Mouse (Mus musculus) myocyte (in vitro differentiated cells): ENCODE results near the gene Prkca. TPM values are rescaled to one million over a fixed set of nuclear protein-coding genes. Genes with fewer than 3 reads are reported as not detected.
A peak's percentile ranks its signal among the peaks of the same experiment; 100 is the strongest.

Source experiments
- H3K27me3 ChIP-seq: one replicate; pipeline ENCODE4 v1.6.1; 2011; ENCODE audit not compliant: control insufficient read depth, insufficient read depth, insufficient read length
- H3K36me3 ChIP-seq: one replicate; pipeline ENCODE4 v1.6.1; 2011; ENCODE audit not compliant: control insufficient read depth, insufficient read depth
- H3K4me2 ChIP-seq: one replicate; pipeline ENCODE4 v1.6.1; 2011; ENCODE audit warnings: low read depth, control low read depth
- H3K4me3 ChIP-seq: one replicate; pipeline ENCODE4 v1.5.1; 2011; ENCODE audit warnings: mild to moderate bottlenecking, control low read depth, moderate library complexity
- H3K79me2 ChIP-seq: one replicate; pipeline ENCODE4 v1.6.1; 2011; ENCODE audit not compliant: control insufficient read depth, insufficient read depth
- H3ac ChIP-seq: one replicate; pipeline ENCODE4 v1.6.1; 2011; ENCODE audit not compliant: control insufficient read depth, insufficient read length
- CEBPB ChIP-seq: IDR thresholded peaks from 2 replicates; pipeline ENCODE4 v1.6.1; 2011; ENCODE audit warnings: mild to moderate bottlenecking, moderate library complexity; ENCODE audit not compliant: poor library complexity, insufficient read depth, severe bottlenecking
- E2F4 ChIP-seq: IDR thresholded peaks from one replicate; pipeline ENCODE4 v1.6.1; 2011; ENCODE audit warnings: mild to moderate bottlenecking, control low read depth, moderate library complexity; ENCODE audit not compliant: insufficient read depth
- MAX ChIP-seq: IDR thresholded peaks from one replicate; pipeline ENCODE4 v1.6.1; 2011; ENCODE audit warnings: low read depth, mild to moderate bottlenecking, control low read depth
- MYOD1 ChIP-seq, 3 experiments: IDR thresholded peaks; one replicate each; pipeline ENCODE4 v1.6.1; 2011; ENCODE audit warnings: control low read depth in 2 of 3, low read depth in 2 of 3, mild to moderate bottlenecking in 2 of 3, moderate library complexity in 1 of 3; ENCODE audit not compliant: insufficient read length in 2 of 3, control insufficient read depth in 1 of 3
- MYOG ChIP-seq, 3 experiments: IDR thresholded peaks; one replicate each; pipeline ENCODE4 v1.6.1; 2011; ENCODE audit warnings: control low read depth in 2 of 3, low read depth in 2 of 3, mild to moderate bottlenecking in 2 of 3; ENCODE audit not compliant: insufficient read length in 2 of 3, control insufficient read depth in 1 of 3, insufficient read depth in 1 of 3
- POLR2A ChIP-seq: IDR thresholded peaks from one replicate; pipeline ENCODE4 v1.6.1; 2011; ENCODE audit warnings: low read depth, mild to moderate bottlenecking, control low read depth, moderate library complexity; ENCODE audit not compliant: insufficient read length
- POLR2AphosphoS2 ChIP-seq: IDR thresholded peaks from one replicate; pipeline ENCODE4 v1.6.1; 2011; ENCODE audit warnings: low read depth, control low read depth; ENCODE audit not compliant: insufficient read length
- REST ChIP-seq: IDR thresholded peaks from one replicate; pipeline ENCODE4 v1.6.1; 2011; ENCODE audit warnings: mild to moderate bottlenecking, control low read depth, moderate library complexity; ENCODE audit not compliant: insufficient read depth, insufficient read length
- SRF ChIP-seq: IDR thresholded peaks from one replicate; pipeline ENCODE4 v1.6.1; 2011; ENCODE audit warnings: low read depth; ENCODE audit not compliant: control insufficient read depth, insufficient read length
- TCF12 ChIP-seq: IDR thresholded peaks from one replicate; pipeline ENCODE4 v1.6.1; 2011; ENCODE audit warnings: mild to moderate bottlenecking, control low read depth; ENCODE audit not compliant: poor library complexity, insufficient read depth, severe bottlenecking
- TCF3 ChIP-seq: IDR thresholded peaks from one replicate; pipeline ENCODE4 v1.6.1; 2011; ENCODE audit warnings: low read depth, control low read depth; ENCODE audit not compliant: insufficient read length
- USF1 ChIP-seq: IDR thresholded peaks from one replicate; pipeline ENCODE4 v1.6.1; 2011; ENCODE audit warnings: low read depth, mild to moderate bottlenecking, control low read depth, moderate library complexity
- polyA plus RNA-seq: library from polyadenylated mRNA; unstranded; fragments of >200 nt; fragmentation: generic; extraction: Trizol; gene quantifications from one replicate; pipeline ENCODE4 v1.2.1, GENCODE M21; 2012; ENCODE audit warnings: missing spikeins

The Prkca gene
- polyA plus RNA-seq, 1 experiment = 15.3 TPM

GRCm38 (mm10) chr11:108251924-108252775 is 91.6 kb downstream of the Prkca start:
- TF ChIP-seq USF1 (peak; percentile 27), MYOG (IDR thresholded peaks at IDR 0.05; ENCODE audit: control insufficient read depth in 1 of 3, insufficient read depth in 1 of 3, insufficient read length in 2 of 3, low read depth in 2 of 3) (no peak), TCF12 (no peak), E2F4 (no peak), MYOD1 (IDR thresholded peaks at IDR 0.05; ENCODE audit: control insufficient read depth in 1 of 3, insufficient read length in 2 of 3, low read depth in 2 of 3) (no peak)
- no peak overlapping the region for H3K4me3 ChIP-seq
- peaks cover 31% of the 10 kb centered on the region for H3K79me2 ChIP-seq
- no peak overlapping the region for H3K4me2 ChIP-seq
- H3K36me3 ChIP-seq = no peaks in the 10 kb centered on the region
- H3ac ChIP-seq = no peak overlapping the region
- no peaks in the 10 kb centered on the region for H3K27me3 ChIP-seq

GRCm38 (mm10) chr11:108250829-108251637 is 92.7 kb downstream of the Prkca start:
- Histone ChIP-seq H3K36me3 (no peaks in the 10 kb centered on the region), H3K4me2 (no peak overlapping the region), H3K27me3 (no peaks in the 10 kb centered on the region), H3K4me3 (no peak overlapping the region), H3ac (no peak overlapping the region), H3K79me2 (peaks cover 25% of the 10 kb centered on the region)
- TF ChIP-seq POLR2A (no peak), SRF (no peak), CEBPB (no peak), REST (no peak), E2F4 (no peak)

GRCm38 (mm10) chr11:108250146-108250635 is 93.5 kb downstream of the Prkca start:
- Histone ChIP-seq H3K4me2 (no peak overlapping the region), H3ac (no peak overlapping the region), H3K36me3 (no peaks in the 10 kb centered on the region), H3K79me2 (peaks cover 25% of the 10 kb centered on the region), H3K27me3 (no peaks in the 10 kb centered on the region), H3K4me3 (no peak overlapping the region)
- no peak for TF ChIP-seq MYOD1 (IDR thresholded peaks at IDR 0.05; ENCODE audit: control insufficient read depth in 1 of 3, insufficient read length in 2 of 3, low read depth in 2 of 3)
- TF ChIP-seq MAX = no peak
- no peak for TF ChIP-seq TCF12
- TF ChIP-seq REST = no peak
- no peak for TF ChIP-seq TCF3
- no peak for TF ChIP-seq E2F4
- TF ChIP-seq POLR2A = no peak
- no peak for TF ChIP-seq MYOG (IDR thresholded peaks at IDR 0.05; ENCODE audit: control insufficient read depth in 1 of 3, insufficient read depth in 1 of 3, insufficient read length in 2 of 3, low read depth in 2 of 3)
- TF ChIP-seq USF1 = no peak
- TF ChIP-seq POLR2AphosphoS2 = no peak
- TF ChIP-seq CEBPB = no peak
- TF ChIP-seq SRF = no peak

GRCm38 (mm10) chr11:108249487-108249886 is 94.2 kb downstream of the Prkca start:
- no peak overlapping the region for H3K4me2 ChIP-seq
- no peaks in the 10 kb centered on the region for H3K27me3 ChIP-seq
- H3K4me3 ChIP-seq = no peak overlapping the region
- H3K79me2 ChIP-seq = peaks cover 25% of the 10 kb centered on the region
- TF ChIP-seq POLR2AphosphoS2 (no peak), CEBPB (no peak)
- no peak overlapping the region for H3ac ChIP-seq
- H3K36me3 ChIP-seq = no peaks in the 10 kb centered on the region

- H3K79me2 ChIP-seq = peaks cover 25% of the 10 kb centered on the region
- H3K27me3 ChIP-seq = no peaks in the 10 kb centered on the region
- TF ChIP-seq POLR2A = no peak
- TF ChIP-seq MAX = no peak
- no peak for TF ChIP-seq TCF12
- no peak for TF ChIP-seq MYOG (IDR thresholded peaks at IDR 0.05; ENCODE audit: control insufficient read depth in 1 of 3, insufficient read depth in 1 of 3, insufficient read length in 2 of 3, low read depth in 2 of 3)
- no peak for TF ChIP-seq USF1
- TF ChIP-seq TCF3 = no peak
- TF ChIP-seq POLR2AphosphoS2 = no peak
- TF ChIP-seq E2F4 = no peak
- H3ac ChIP-seq = no peak overlapping the region
- no peaks in the 10 kb centered on the region for H3K36me3 ChIP-seq
- H3K4me2 ChIP-seq = no peak overlapping the region
- H3K4me3 ChIP-seq = no peak overlapping the region
Observed at GRCm38 (mm10) chr11:108249047-108249403, 94.7 kb downstream of the Prkca start.
